Mouse (Mus musculus): ENCODE results near the gene Fetub. TPM values are rescaled to one million over a fixed set of nuclear protein-coding genes. Genes with fewer than 3 reads are reported as not detected.

Fetub gene
- total and polyA plus RNA-seq, 3 experiments = 0.42 to 15.8 (median 1.0) TPM

- in situ Hi-C loops (cut with MboI; ENCODE audit: low pct_ligation_motif_present, low pct_unique_long_range_greater_than_20kb, low sequenced_read_pairs) (no loop called here), dilution Hi-C loops (cut with MboI; ENCODE audit: extremely low pct_ligation_motif_present, extremely low pct_unique_long_range_greater_than_20kb, low sequenced_read_pairs) (no loop called here)
- H3K79me2 ChIP-seq (replicated peaks; ENCODE audit: control insufficient read depth, extremely low read depth, insufficient read depth, poor library complexity, severe bottlenecking) = no peaks in the 10 kb centered on the region
- H3K4me2 ChIP-seq (ENCODE audit: insufficient read depth, low read depth, poor library complexity, severe bottlenecking) = no peak overlapping the region
- no peaks in the 10 kb centered on the region for H3K36me3 ChIP-seq (replicated peaks in 1 of 2; ENCODE audit: control insufficient read depth in 1 of 2, insufficient read depth in 1 of 2, low read length in 1 of 2)
- peaks cover 0 to 6% of the 10 kb centered on the region in 2 experiments; a peak in 2 of 4 replicates for H3K4me1 ChIP-seq (ENCODE audit: control insufficient read depth in 1 of 2, insufficient read depth in 2 of 2)
- no peak for DNase-seq (ENCODE audit: extremely low read depth)
- H3K9me3 ChIP-seq (replicated peaks; ENCODE audit: low read length) = peaks cover 5% of the 10 kb centered on the region
- TF ChIP-seq POLR2AphosphoS2 (IDR thresholded peaks at IDR 0.05; ENCODE audit: low read depth, low read length) (no peak), NRF1 (IDR thresholded peaks at IDR 0.05; ENCODE audit: low read depth, low read length) (no peak), MAFK (IDR thresholded peaks at IDR 0.05; ENCODE audit: insufficient replicate concordance, low read length) (no peak), MXI1 (IDR thresholded peaks at IDR 0.05; ENCODE audit: low read depth, low read length) (no peak), EP300 (IDR thresholded peaks at IDR 0.05; ENCODE audit: low read length) (no peak), IRF4 (IDR thresholded peaks at IDR 0.05; ENCODE audit: low read depth, low read length) (no peak), SIN3A (IDR thresholded peaks at IDR 0.05; ENCODE audit: low read length) (no peak), SMC3 (IDR thresholded peaks at IDR 0.05; ENCODE audit: low read depth, low read length) (no peak), CHD2 (IDR thresholded peaks at IDR 0.05; ENCODE audit: low read length) (no peak), KAT2A (IDR thresholded peaks at IDR 0.05; ENCODE audit: insufficient replicate concordance, low read length) (no peak), TBP (conservative IDR thresholded peaks at IDR 0.05; ENCODE audit: low read depth, low read length) (no peak), MAZ (IDR thresholded peaks at IDR 0.05; ENCODE audit: low read depth, low read length) (no peak), ZC3H11A (IDR thresholded peaks at IDR 0.05; ENCODE audit: low read depth, low read length) (no peak), HCFC1 (IDR thresholded peaks at IDR 0.05; ENCODE audit: low read depth, low read length) (no peak), ZNF384 (IDR thresholded peaks at IDR 0.05; ENCODE audit: low read depth, low read length) (no peak), POLR2A (IDR thresholded peaks at IDR 0.05; ENCODE audit: low read depth, low read length) (no peak), E2F4 (IDR thresholded peaks at IDR 0.05; ENCODE audit: insufficient replicate concordance, low read depth, low read length) (no peak)
- H3K27ac ChIP-seq (ENCODE audit: insufficient read depth, low read depth) = no peak overlapping the region
- H3K9ac ChIP-seq (ENCODE audit: insufficient read depth, low read depth) = no peak overlapping the region
- H3K4me3 ChIP-seq (replicated peaks in 1 of 3; ENCODE audit: low read depth in 2 of 3, low read length in 2 of 3, poor library complexity in 1 of 3) = no peak overlapping the region
- H3K27me3 ChIP-seq (replicated peaks) = no peaks in the 10 kb centered on the region
Measured at GRCm38 (mm10) chr16:22914276-22914675, 3.9 kb upstream of the Fetub start.

GRCm38 (mm10) chr16:22918664-22919312, 654 bp downstream of the Fetub start:
- dilution Hi-C loops (cut with MboI; ENCODE audit: extremely low pct_ligation_motif_present, extremely low pct_unique_long_range_greater_than_20kb, low sequenced_read_pairs) (no loop called here), in situ Hi-C loops (cut with MboI; ENCODE audit: low pct_ligation_motif_present, low pct_unique_long_range_greater_than_20kb, low sequenced_read_pairs) (no loop called here)
- Histone ChIP-seq H3K4me1 (ENCODE audit: control insufficient read depth in 1 of 2, insufficient read depth in 2 of 2) (peaks cover 0 to 21% of the 10 kb centered on the region in 2 experiments; a peak in 2 of 4 replicates), H3K9me3 (replicated peaks; ENCODE audit: low read length) (peaks cover 5% of the 10 kb centered on the region), H3K36me3 (replicated peaks in 1 of 2; ENCODE audit: control insufficient read depth in 1 of 2, insufficient read depth in 1 of 2, low read length in 1 of 2) (no peaks in the 10 kb centered on the region), H3K79me2 (replicated peaks; ENCODE audit: control insufficient read depth, extremely low read depth, insufficient read depth, poor library complexity, severe bottlenecking) (no peaks in the 10 kb centered on the region), H3K4me2 (ENCODE audit: insufficient read depth, low read depth, poor library complexity, severe bottlenecking) (no peak overlapping the region), H3K27ac (ENCODE audit: insufficient read depth, low read depth) (no peak overlapping the region), H3K9ac (ENCODE audit: insufficient read depth, low read depth) (no peak overlapping the region), H3K4me3 (replicated peaks in 1 of 3; ENCODE audit: low read depth in 2 of 3, low read length in 2 of 3, poor library complexity in 1 of 3) (no peak overlapping the region), H3K27me3 (replicated peaks) (no peaks in the 10 kb centered on the region)
- TF ChIP-seq CTCF (conservative IDR thresholded peaks at IDR 0.05 in 1 of 2, IDR thresholded peaks at IDR 0.05 in 1 of 2; ENCODE audit: low read depth in 2 of 2, low read length in 2 of 2) (no peak), ZC3H11A (IDR thresholded peaks at IDR 0.05; ENCODE audit: low read depth, low read length) (no peak), BHLHE40 (IDR thresholded peaks at IDR 0.05; ENCODE audit: low read depth, low read length) (no peak), ZKSCAN1 (IDR thresholded peaks at IDR 0.05; ENCODE audit: borderline replicate concordance, low read depth, low read length) (no peak), CHD2 (IDR thresholded peaks at IDR 0.05; ENCODE audit: low read length) (no peak), EP300 (IDR thresholded peaks at IDR 0.05; ENCODE audit: low read length) (no peak), SIN3A (IDR thresholded peaks at IDR 0.05; ENCODE audit: low read length) (no peak), POLR2AphosphoS2 (IDR thresholded peaks at IDR 0.05; ENCODE audit: low read depth, low read length) (no peak), MAFK (IDR thresholded peaks at IDR 0.05; ENCODE audit: insufficient replicate concordance, low read length) (no peak), MAZ (IDR thresholded peaks at IDR 0.05; ENCODE audit: low read depth, low read length) (no peak), CHD1 (IDR thresholded peaks at IDR 0.05; ENCODE audit: low read depth, low read length) (no peak)
- no peak for DNase-seq (ENCODE audit: extremely low read depth)
